Mouse (Mus musculus) layer of hippocampus, adult 9-11 months (tissue): ENCODE data around the gene Rsph14.

Experiments used
- DNase-seq: peaks from one replicate; pipeline ENCODE4 v3.0.0; 2022

Rsph14 gene

GRCm38 (mm10) chr10:74989814-74990213, 42.6 kb downstream of the Rsph14 start:
- DNase-seq: no peak

- DNase-seq: no peak
These were observed 44.5 kb downstream of the Rsph14 start for GRCm38 (mm10) chr10:74987698-74988470.

GRCm38 (mm10) chr10:74983176-74983575, 49.2 kb downstream of the Rsph14 start:
- no peak for DNase-seq

- no peak for DNase-seq
These were observed 51.2 kb downstream of the Rsph14 start for GRCm38 (mm10) chr10:74981159-74981558.

- DNase-seq: no peak
These were observed 54.3 kb downstream of the Rsph14 start for GRCm38 (mm10) chr10:74978056-74978455.

- no peak for DNase-seq
These were observed 56.0 kb downstream of the Rsph14 start for GRCm38 (mm10) chr10:74976429-74976828.

GRCm38 (mm10) chr10:74975626-74976025, 56.8 kb downstream of the Rsph14 start:
- DNase-seq: no peak

GRCm38 (mm10) chr10:74973026-74973425, 59.4 kb downstream of the Rsph14 start:
- DNase-seq: no peak

GRCm38 (mm10) chr10:74969266-74969665, 63.1 kb downstream of the Rsph14 start:
- DNase-seq: no peak

GRCm38 (mm10) chr10:74967651-74968267, 64.6 kb downstream of the Rsph14 start:
- no peak for DNase-seq

- peak; percentile 98 for DNase-seq
These were observed 65.4 kb downstream of the Rsph14 start, which contains the start of gene Gnaz for GRCm38 (mm10) chr10:74966850-74967451. Gene Gnaz, plus strand, starts transcription at chr10:74967177.

GRCm38 (mm10) chr10:74964380-74964779, 68.0 kb downstream of the Rsph14 start:
- DNase-seq: no peak

- no peak for DNase-seq
These were observed 79.4 kb downstream of the Rsph14 start for GRCm38 (mm10) chr10:74952830-74953443.

- no peak for DNase-seq
These were observed 91.6 kb downstream of the Rsph14 start for GRCm38 (mm10) chr10:74940795-74941194.

GRCm38 (mm10) chr10:74939300-74939699, 93.1 kb downstream of the Rsph14 start:
- no peak for DNase-seq

- no peak for DNase-seq
These were observed 94.0 kb downstream of the Rsph14 start for GRCm38 (mm10) chr10:74938410-74938809.

- no peak for DNase-seq
These were observed 95.2 kb downstream of the Rsph14 start for GRCm38 (mm10) chr10:74937003-74937790.

- DNase-seq: no peak
These were observed 97.4 kb downstream of the Rsph14 start for GRCm38 (mm10) chr10:74935016-74935415.

GRCm38 (mm10) chr10:74934521-74934920, 97.9 kb downstream of the Rsph14 start:
- DNase-seq: no peak

- DNase-seq: peak; percentile 46
These were observed 98.7 kb downstream of the Rsph14 start for GRCm38 (mm10) chr10:74933548-74934190.

GRCm38 (mm10) chr10:74932487-74932886, 99.9 kb downstream of the Rsph14 start:
- no peak for DNase-seq

- no peak for DNase-seq
These were observed 100.8 kb downstream of the Rsph14 start for GRCm38 (mm10) chr10:74931631-74932030.
